Mouse (Mus musculus) limb, embryonic 11.5 days (tissue): ENCODE measurements around the gene Gucy2e. TPM values are rescaled to one million over a fixed set of nuclear protein-coding genes. Genes with fewer than 3 reads are reported as not detected.

Experiments used
- ATAC-seq: fragments of 200-750 bp; cut with Nextera tagmentation; 2 replicates; pipeline ENCODE4 v1.8.0; 2017; ENCODE audit warnings: low read depth; ENCODE audit not compliant: insufficient number of reproducible peaks, low FRiP score, low TSS enrichment
- DNase-seq: peaks from one replicate; pipeline ENCODE4 v3.0.0-alpha.2; 2015; ENCODE audit warnings: low spot score
- H3K27ac ChIP-seq: fragments of 300-500 bp; sonication (generic); replicated peaks from 2 replicates; pipeline ENCODE4 v1.5.1; 2014; ENCODE audit warnings: low read depth, mild to moderate bottlenecking, low read length
- H3K27me3 ChIP-seq: fragments of 300-500 bp; sonication (generic); 2 replicates; pipeline ENCODE4 v1.6.1; 2014; ENCODE audit warnings: mild to moderate bottlenecking, low read length, mixed read lengths; ENCODE audit not compliant: control insufficient read depth, insufficient read depth
- H3K36me3 ChIP-seq: fragments of 300-500 bp; sonication (generic); 2 replicates; pipeline ENCODE4 v1.6.1; 2014; ENCODE audit warnings: mild to moderate bottlenecking, low read length, moderate library complexity, mixed read lengths; ENCODE audit not compliant: control insufficient read depth, insufficient read depth
- H3K4me1 ChIP-seq: fragments of 300-500 bp; sonication (generic); 2 replicates; pipeline ENCODE4 v1.6.1; 2014; ENCODE audit warnings: low read length, mixed read lengths; ENCODE audit not compliant: control insufficient read depth, insufficient read depth
- H3K4me2 ChIP-seq: fragments of 300-500 bp; sonication (generic); 2 replicates; pipeline ENCODE4 v1.6.1; 2014; ENCODE audit warnings: low read depth, mild to moderate bottlenecking, moderate library complexity; ENCODE audit not compliant: severe bottlenecking
- H3K4me3 ChIP-seq: fragments of 300-500 bp; sonication (generic); 2 replicates; pipeline ENCODE4 v1.5.1; 2014; ENCODE audit warnings: low read depth, low read length
- H3K9ac ChIP-seq: fragments of 300-500 bp; sonication (generic); 2 replicates; pipeline ENCODE4 v1.6.1; 2014; ENCODE audit warnings: mild to moderate bottlenecking, low read length
- H3K9me3 ChIP-seq: fragments of 300-500 bp; sonication (generic); 2 replicates; pipeline ENCODE4 v1.6.1; 2016; ENCODE audit warnings: low read length; ENCODE audit not compliant: control insufficient read depth
- WGBS: fragments of 180-500 bp; shearing (Covaris S2); extraction: QIAGEN DNeasy Blood & Tissue Kit; methylation state at CpG from one replicate; pipeline ENCODE4 v1.1.7; 2014; 5-methylcytosine and 5-hydroxymethylcytosine counted together
- polyA plus RNA-seq: library from polyadenylated mRNA; unstranded; fragments of >200 nt; fragmentation: Nextera tagmentation; extraction: Ambion mirVana; gene quantifications from 2 replicates; pipeline ENCODE4 v1.2.1, GENCODE M21; 2014

The Gucy2e gene
- not detected in 2 replicates for polyA plus RNA-seq

- 0 out of 2 replicates have a peak, but pooled peaks cover 8% of the 10 kb centered on the region for H3K4me1 ChIP-seq
- H3K9ac ChIP-seq, result peak within 1 kb of the TSS; percentile 50
- ATAC-seq (no peak), DNase-seq (no peak)
- H3K4me2 ChIP-seq, result peak within 1 kb of the TSS; percentile 71
- H3K4me3 ChIP-seq, result peak within 1 kb of the TSS; percentile 36
- no peak within 1 kb of the TSS for H3K27ac ChIP-seq
- WGBS, result 24% methylated on average over 13 of the region's 13 CpGs
- peaks cover 36% of the 10 kb centered on the region for H3K27me3 ChIP-seq
- no peaks in the 10 kb centered on the region for H3K36me3 ChIP-seq
- no peaks in the 10 kb centered on the region for H3K9me3 ChIP-seq
Measured at GRCm38 (mm10) chr11:69236926-69237260, at the start of gene Gucy2e. Gene Gucy2e, minus strand, starts transcription at chr11:69237036.

DNA sequence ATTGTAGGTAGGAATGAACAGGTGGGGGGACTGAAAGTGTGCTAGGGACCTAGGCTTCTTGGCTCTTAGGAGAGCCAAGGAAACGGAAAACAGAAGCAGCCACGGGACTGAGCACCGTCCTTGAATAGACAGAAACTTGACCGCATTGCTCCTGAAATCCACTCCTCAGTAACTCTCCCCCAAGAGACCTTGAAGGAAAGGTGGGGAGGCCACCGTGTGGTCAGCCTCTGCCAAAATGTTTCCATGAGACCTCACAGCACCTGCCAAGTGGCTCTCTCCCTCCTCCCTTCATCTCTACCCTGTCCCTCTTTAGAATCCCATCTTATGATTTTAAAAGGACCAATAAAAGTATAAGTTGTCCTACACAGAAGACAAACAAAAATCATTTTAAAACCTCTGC is 40.4 kb upstream of the Gucy2e start:
- no peak for ATAC-seq
- H3K36me3 ChIP-seq, result no peaks in the 10 kb centered on the region
- no peak overlapping the region for H3K27ac ChIP-seq
- DNase-seq, result no peak
- H3K4me2 ChIP-seq, result no peak overlapping the region
- 77% methylated on average over 5 of the region's 5 CpGs for WGBS
- no peaks in the 10 kb centered on the region for H3K4me1 ChIP-seq
- no peak overlapping the region for H3K9ac ChIP-seq
- no peak overlapping the region for H3K4me3 ChIP-seq
- H3K9me3 ChIP-seq, result no peaks in the 10 kb centered on the region
- H3K27me3 ChIP-seq, result no peaks in the 10 kb centered on the region

GRCm38 (mm10) chr11:69276081-69276480 is 39.2 kb upstream of the Gucy2e start:
- no peak overlapping the region for H3K27ac ChIP-seq
- H3K36me3 ChIP-seq, result no peaks in the 10 kb centered on the region
- no peak for ATAC-seq
- no peaks in the 10 kb centered on the region for H3K4me1 ChIP-seq
- DNase-seq, result no peak
- H3K9ac ChIP-seq, result no peak overlapping the region
- no peak overlapping the region for H3K4me2 ChIP-seq
- H3K4me3 ChIP-seq, result no peak overlapping the region
- 70% methylated on average over 2 of the region's 2 CpGs for WGBS
- H3K27me3 ChIP-seq, result no peaks in the 10 kb centered on the region
- no peaks in the 10 kb centered on the region for H3K9me3 ChIP-seq

DNA sequence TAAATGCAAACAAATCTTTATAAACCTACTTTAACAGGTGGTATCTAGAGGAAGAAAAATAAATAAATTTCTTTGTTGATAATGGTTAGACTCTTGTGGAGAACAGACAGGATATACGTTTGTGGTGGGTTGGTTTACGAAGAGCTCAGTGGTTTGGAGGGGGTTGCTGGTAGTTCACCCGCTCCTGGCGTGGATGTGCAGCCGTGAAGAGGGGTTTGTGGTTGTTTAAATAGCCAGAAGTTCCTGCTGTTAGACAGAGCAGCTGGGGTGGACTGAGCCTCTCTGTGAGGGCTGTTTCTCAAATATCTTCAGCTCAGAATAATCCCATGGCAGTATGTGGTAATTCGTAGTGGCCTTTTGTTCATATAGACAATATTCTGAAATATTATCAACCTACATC is 38.8 kb upstream of the Gucy2e start:
- Histone ChIP-seq H3K4me3 (no peak overlapping the region), H3K9ac (no peak overlapping the region), H3K27ac (no peak overlapping the region), H3K9me3 (no peaks in the 10 kb centered on the region), H3K36me3 (no peaks in the 10 kb centered on the region), H3K27me3 (no peaks in the 10 kb centered on the region), H3K4me1 (no peaks in the 10 kb centered on the region), H3K4me2 (no peak overlapping the region)
- WGBS, result 81% methylated on average over 6 of the region's 6 CpGs
- no peak for ATAC-seq
- DNase-seq, result no peak

DNA sequence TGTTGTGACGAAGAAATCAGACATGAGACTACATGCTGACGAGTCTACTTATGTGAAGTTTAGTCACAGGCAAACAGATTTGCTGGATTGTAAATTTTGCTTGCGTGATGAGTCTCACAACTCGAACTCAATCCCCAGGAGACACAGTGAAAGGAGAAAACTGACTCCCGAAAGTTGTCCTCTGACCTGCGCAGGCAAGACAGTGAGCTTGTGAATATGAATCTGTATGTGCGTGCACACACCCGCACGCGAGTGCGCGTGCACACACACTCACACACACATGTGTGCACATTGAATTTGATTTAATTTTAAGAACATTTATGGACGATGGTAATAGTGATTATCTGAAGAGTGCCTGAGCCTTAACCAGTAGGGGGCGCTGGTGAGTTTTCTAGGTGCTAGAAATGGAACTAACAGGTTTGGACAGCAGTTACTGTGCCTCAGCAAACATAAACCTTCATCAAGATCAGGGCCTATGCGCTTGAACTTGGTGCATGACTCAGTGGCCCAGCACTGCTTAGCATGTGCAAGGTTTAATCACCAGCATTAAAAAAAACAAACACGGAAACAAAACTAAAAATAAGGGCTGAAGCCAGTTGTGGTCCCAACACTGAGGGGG is 35.4 kb upstream of the Gucy2e start:
- Histone ChIP-seq H3K9ac (no peak overlapping the region), H3K27ac (no peak overlapping the region), H3K27me3 (no peaks in the 10 kb centered on the region), H3K4me1 (no peaks in the 10 kb centered on the region), H3K36me3 (no peaks in the 10 kb centered on the region), H3K4me3 (no peak overlapping the region), H3K9me3 (no peaks in the 10 kb centered on the region), H3K4me2 (no peak overlapping the region)
- DNase-seq (peak; percentile 90), ATAC-seq (no peak)
- WGBS, result 41% methylated on average over 16 of the region's 16 CpGs

GRCm38 (mm10) chr11:69269575-69269974 is 32.7 kb upstream of the Gucy2e start:
- H3K4me2 ChIP-seq, result no peak overlapping the region
- H3K4me1 ChIP-seq, result 0 out of 2 replicates have a peak, but pooled peaks cover 2% of the 10 kb centered on the region
- DNase-seq, result peak; percentile 79
- WGBS, result 22% methylated on average over 13 of the region's 13 CpGs
- no peaks in the 10 kb centered on the region for H3K9me3 ChIP-seq
- H3K36me3 ChIP-seq, result no peaks in the 10 kb centered on the region
- no peak overlapping the region for H3K9ac ChIP-seq
- H3K27me3 ChIP-seq, result no peaks in the 10 kb centered on the region
- no peak for ATAC-seq
- H3K4me3 ChIP-seq, result no peak overlapping the region
- no peak overlapping the region for H3K27ac ChIP-seq

DNA sequence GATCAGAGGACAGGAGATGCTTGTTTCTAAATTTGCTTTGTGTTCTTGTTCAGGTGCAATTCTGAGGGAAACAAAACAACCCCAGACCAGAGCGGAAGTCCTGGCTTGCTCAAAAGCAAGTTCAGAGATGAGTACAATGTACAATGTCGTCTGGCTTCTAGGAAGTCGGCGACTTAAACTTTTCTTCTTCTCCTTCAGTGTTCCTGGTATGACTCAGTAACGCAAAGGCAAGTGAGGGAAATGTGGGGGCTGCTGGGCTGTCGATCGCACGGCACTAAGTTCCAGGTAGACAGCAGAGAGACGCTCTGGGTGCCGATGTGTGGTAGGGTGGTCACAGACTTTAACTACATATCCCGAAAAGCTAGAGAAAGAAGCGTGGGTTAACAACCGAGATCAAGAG is 31.3 kb upstream of the Gucy2e start:
- Histone ChIP-seq H3K27me3 (no peaks in the 10 kb centered on the region), H3K36me3 (no peaks in the 10 kb centered on the region), H3K4me3 (no peak overlapping the region), H3K4me1 (0 out of 2 replicates have a peak, but pooled peaks cover 2% of the 10 kb centered on the region), H3K4me2 (no peak overlapping the region), H3K9me3 (no peaks in the 10 kb centered on the region), H3K9ac (no peak overlapping the region), H3K27ac (no peak overlapping the region)
- 92% methylated on average over 13 of the region's 13 CpGs for WGBS
- ATAC-seq (no peak), DNase-seq (no peak)

- WGBS, result 33% methylated on average over 7 of the region's 7 CpGs
- H3K4me2 ChIP-seq, result no peak overlapping the region
- no peak for ATAC-seq
- H3K27me3 ChIP-seq, result no peaks in the 10 kb centered on the region
- H3K36me3 ChIP-seq, result no peaks in the 10 kb centered on the region
- no peak overlapping the region for H3K9ac ChIP-seq
- H3K27ac ChIP-seq, result no peak overlapping the region
- no peaks in the 10 kb centered on the region for H3K9me3 ChIP-seq
- no peak overlapping the region for H3K4me3 ChIP-seq
- peak; percentile 56 for DNase-seq
- H3K4me1 ChIP-seq, result 0 out of 2 replicates have a peak, but pooled peaks cover 2% of the 10 kb centered on the region
Measured at GRCm38 (mm10) chr11:69267341-69267740, 30.5 kb upstream of the Gucy2e start.

DNA sequence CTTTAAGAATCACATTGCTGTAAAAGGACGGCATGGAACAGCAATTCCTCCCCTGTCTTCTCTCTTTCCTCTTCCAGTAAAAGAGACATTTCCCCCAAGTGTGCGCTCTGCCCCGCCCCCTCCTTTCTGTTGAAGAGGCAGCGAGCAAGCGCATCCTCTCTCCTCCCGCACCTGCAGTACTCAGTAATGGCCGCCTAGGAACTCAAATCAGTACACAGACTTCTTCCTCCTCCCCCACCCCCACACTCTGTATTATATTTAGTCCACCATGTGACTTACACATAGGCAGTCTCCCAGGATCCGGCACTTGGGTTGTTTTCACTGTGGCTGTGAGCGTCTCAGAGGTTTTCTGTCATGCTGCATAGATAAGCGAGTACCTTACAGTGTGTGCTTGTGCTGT is 29.4 kb upstream of the Gucy2e start:
- DNase-seq, result no peak

More for the DNA sequence above, 29.4 kb upstream of the Gucy2e start:
- Histone ChIP-seq H3K9ac (no peak overlapping the region), H3K9me3 (no peaks in the 10 kb centered on the region), H3K4me3 (no peak overlapping the region), H3K4me1 (0 out of 2 replicates have a peak, but pooled peaks cover 2% of the 10 kb centered on the region), H3K4me2 (no peak overlapping the region), H3K27ac (no peak overlapping the region), H3K27me3 (no peaks in the 10 kb centered on the region), H3K36me3 (no peaks in the 10 kb centered on the region)
- 38% methylated on average over 10 of the region's 10 CpGs for WGBS
- no peak for ATAC-seq
